Mouse (Mus musculus): ENCODE data around the gene Defb43.

- TF ChIP-seq POLR2A (IDR thresholded peaks at IDR 0.05; ENCODE audit: insufficient read depth, low read depth, low read length) (no peak), CTCF (IDR thresholded peaks at IDR 0.05) (no peak)
Observed at GRCm38 (mm10) chr14:62979815-62980214, 31.8 kb upstream of the Defb43 start.
